Mouse (Mus musculus): ENCODE results near the gene Ppfibp2.

DNA sequence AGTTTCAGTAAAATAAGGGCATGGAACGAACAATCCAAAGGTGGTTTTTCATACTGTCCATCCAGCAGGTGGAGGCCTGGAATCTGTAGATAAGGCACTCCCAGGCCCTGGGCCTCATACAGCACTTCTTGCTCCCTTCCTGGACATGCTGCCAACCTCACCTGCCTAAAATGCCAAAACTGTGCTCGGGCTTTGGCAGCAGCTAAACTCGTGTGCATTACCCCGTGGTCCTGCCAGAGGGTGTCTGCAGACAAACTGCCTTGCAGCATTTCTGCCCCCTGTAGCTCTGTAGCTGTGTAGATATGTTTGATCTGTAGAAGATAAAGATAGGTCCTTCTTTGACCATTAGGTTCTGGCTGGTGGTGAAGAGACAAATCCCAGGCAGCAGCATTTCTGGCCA is 26.0 kb upstream of the Ppfibp2 start:
- no peak for TF ChIP-seq CTCF (IDR thresholded peaks at IDR 0.05; ENCODE audit: low read depth)
- TF ChIP-seq EP300 (IDR thresholded peaks at IDR 0.05; ENCODE audit: low read depth): no peak
